Mouse (Mus musculus): ENCODE measurements around the gene Pdss1.

The Pdss1 gene

GRCm38 (mm10) chr2:22961681-22962080 is 66.4 kb downstream of the Pdss1 start:
- DNase-seq (ENCODE audit: low spot score): no peak

- no peak for DNase-seq (ENCODE audit: low spot score)
These were observed 66.9 kb downstream of the Pdss1 start for GRCm38 (mm10) chr2:22962242-22962641.

GRCm38 (mm10) chr2:22962970-22963369 is 67.6 kb downstream of the Pdss1 start:
- DNase-seq (ENCODE audit: low spot score): no peak

GRCm38 (mm10) chr2:22977387-22977973 is 82.2 kb downstream of the Pdss1 start:
- DNase-seq (ENCODE audit: low spot score): peak; percentile 5

- DNase-seq (ENCODE audit: low spot score): peak; percentile 28
These were observed 90.8 kb downstream of the Pdss1 start for GRCm38 (mm10) chr2:22985973-22986657.

All from MN1 (cell line).